Mouse (Mus musculus): Measurements from ENCODE around the gene Txnrd3. TPM values are rescaled to one million over a fixed set of nuclear protein-coding genes. Genes with fewer than 3 reads are reported as not detected.

Txnrd3 gene
- total RNA-seq, 2 experiments from 2014 or later: 7.2 to 8.5 TPM

- no peak for DNase-seq
These were observed 43.3 kb downstream of the Txnrd3 start for GRCm38 (mm10) chr6:89687100-89687499.

GRCm38 (mm10) chr6:89706624-89707023 is 62.8 kb downstream of the Txnrd3 start:
- intact Hi-C loops (cut with DNase I; ENCODE audit: low total_unique reads): no loop called here
- DNase-seq: no peak

More at GRCm38 (mm10) chr6:89687100-89687499, 43.3 kb downstream of the Txnrd3 start:
- intact Hi-C loops (cut with DNase I; ENCODE audit: low total_unique reads): loop anchor here (10.0 kb wide), 1 partner anchor 638 kb away; the partner anchor contains the start of gene Chst13

GRCm38 (mm10) chr6:89707240-89707639 is 63.5 kb downstream of the Txnrd3 start, which contains the start of gene Vmn1r40:
Vmn1r40 (plus strand) TSS chr6:89707540.
- intact Hi-C loops (cut with DNase I; ENCODE audit: low total_unique reads): no loop called here
- no peak for DNase-seq

- intact Hi-C loops (cut with DNase I; ENCODE audit: low total_unique reads): no loop called here
- no peak for DNase-seq
These were observed 74.3 kb downstream of the Txnrd3 start for GRCm38 (mm10) chr6:89718051-89718450.

Other genes with a start within 250 kb of the Txnrd3 start
- gene Chchd6, start 48.3 kb upstream of the Txnrd3 start, total RNA-seq (2021): 1 to 10 TPM; 2.7 to 3.3 TPM
- gene Vmn1r40, start 63.6 kb downstream of the Txnrd3 start, total RNA-seq (2021): not detected
- gene Vmn1r41, start 96.8 kb downstream of the Txnrd3 start, total RNA-seq (2021): not detected
- gene Vmn1r42, start 232.4 kb downstream of the Txnrd3 start, total RNA-seq (2021): not detected
- not detected for gene Vmn1r43, start 232.4 kb downstream of the Txnrd3 start, total RNA-seq (2021)
- gene Vmn1r44, start 239.7 kb downstream of the Txnrd3 start, total RNA-seq (2021): not detected